Mouse (Mus musculus): ENCODE data around the gene Aoc2.

Aoc2 gene

GRCm38 (mm10) chr11:101315665-101316500 lies 9.0 kb upstream of the Aoc2 start, which contains the start of gene Psme3:
Psme3 (plus strand) TSS chr11:101316213.
- peak; percentile 99 for DNase-seq

GRCm38 (mm10) chr11:101316501-101316917 lies 8.4 kb upstream of the Aoc2 start:
- DNase-seq: no peak

- peak; percentile 93 for DNase-seq
Observed at GRCm38 (mm10) chr11:101323609-101324008, 1.3 kb upstream of the Aoc2 start.

DNA sequence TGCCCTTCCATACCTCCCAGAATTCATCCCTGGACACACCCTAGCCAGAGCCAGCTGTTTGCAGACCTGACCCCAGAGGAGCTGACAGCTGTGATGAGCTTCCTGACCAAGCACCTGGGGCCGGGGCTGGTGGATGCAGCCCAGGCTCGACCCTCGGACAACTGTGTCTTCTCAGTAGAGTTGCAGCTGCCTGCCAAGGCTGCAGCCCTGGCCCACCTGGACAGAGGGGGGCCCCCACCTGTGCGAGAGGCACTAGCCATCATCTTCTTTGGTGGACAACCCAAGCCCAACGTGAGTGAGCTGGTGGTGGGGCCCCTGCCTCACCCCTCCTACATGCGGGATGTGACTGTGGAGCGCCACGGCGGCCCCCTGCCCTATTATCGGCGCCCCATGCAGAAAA lies 338 bp downstream of the Aoc2 start:
- peak; percentile 92 for DNase-seq

DNA sequence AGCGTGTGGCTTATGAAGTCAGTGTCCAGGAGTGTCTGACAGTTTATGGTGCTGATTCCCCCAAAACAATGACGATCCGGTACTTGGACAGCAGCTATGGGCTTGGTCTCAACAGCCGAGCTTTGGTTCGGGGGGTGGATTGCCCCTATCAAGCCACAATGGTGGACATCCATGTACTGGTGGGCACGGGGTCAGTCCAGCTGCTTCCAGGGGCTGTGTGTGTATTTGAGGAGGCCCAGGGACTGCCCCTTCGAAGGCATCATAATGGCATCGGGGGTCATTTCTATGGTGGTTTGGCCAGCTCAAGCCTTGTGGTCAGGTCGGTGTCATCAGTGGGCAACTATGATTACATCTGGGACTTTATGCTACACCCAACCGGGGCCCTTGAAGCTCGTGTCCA lies 1.3 kb downstream of the Aoc2 start:
- DNase-seq: peak; percentile 90

DNA sequence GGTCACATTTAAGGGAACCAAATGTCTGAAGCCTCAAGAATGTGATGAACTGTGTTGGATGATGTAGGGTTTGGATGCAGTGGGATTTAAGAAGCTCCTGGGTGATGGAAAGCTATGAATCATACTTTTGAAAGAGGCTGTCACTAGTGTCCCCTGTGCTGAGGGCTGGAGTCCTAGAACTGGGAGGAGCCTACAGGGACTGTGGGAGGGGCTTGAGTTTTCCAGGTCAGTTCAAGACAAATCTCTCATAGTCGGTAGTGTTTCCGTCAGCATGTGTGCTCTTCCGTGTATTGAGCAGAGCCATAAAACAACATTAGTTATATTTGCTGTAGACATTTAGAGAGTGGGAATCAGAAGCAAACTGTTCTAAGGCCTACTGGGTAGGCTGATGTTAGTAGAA lies 2.4 kb downstream of the Aoc2 start:
- DNase-seq: peak; percentile 73

GRCm38 (mm10) chr11:101328941-101329635 lies 4.2 kb downstream of the Aoc2 start:
- peak; percentile 95 for DNase-seq

DNA sequence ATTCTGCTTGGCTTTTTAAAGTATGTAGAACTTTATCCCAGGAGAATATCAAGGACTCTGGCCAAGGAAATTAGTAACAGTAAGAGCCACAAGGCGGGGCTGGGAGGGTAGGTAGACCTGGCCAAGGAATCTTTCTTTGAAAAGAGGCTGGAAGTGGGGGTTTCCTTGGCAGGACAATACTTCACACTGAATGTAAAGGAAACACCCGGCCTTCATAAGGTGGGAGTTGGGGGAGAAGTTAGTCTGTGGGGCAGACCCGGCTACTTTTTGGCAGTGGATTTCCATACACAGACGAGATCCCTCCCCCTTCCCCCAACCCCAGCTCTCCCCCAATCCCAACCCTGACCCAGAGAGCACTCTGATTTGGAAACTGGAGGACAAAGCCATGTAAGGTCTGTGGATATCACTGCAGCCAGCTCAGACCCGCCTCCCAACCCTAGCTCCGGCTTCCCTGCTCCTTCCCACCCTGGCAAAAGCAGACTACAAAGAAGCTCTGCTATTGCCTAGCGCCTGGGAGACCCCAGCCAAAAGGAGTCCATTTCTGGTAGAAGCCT lies 5.6 kb downstream of the Aoc2 start, which contains the start of gene Aoc3:
Aoc3 (plus strand) TSS at position 235 of the 554 bp plus-strand sequence.
- DNase-seq: peak; percentile 97

- peak; percentile 93 for DNase-seq
Observed at GRCm38 (mm10) chr11:101330961-101331360, 6.1 kb downstream of the Aoc2 start.

DNA sequence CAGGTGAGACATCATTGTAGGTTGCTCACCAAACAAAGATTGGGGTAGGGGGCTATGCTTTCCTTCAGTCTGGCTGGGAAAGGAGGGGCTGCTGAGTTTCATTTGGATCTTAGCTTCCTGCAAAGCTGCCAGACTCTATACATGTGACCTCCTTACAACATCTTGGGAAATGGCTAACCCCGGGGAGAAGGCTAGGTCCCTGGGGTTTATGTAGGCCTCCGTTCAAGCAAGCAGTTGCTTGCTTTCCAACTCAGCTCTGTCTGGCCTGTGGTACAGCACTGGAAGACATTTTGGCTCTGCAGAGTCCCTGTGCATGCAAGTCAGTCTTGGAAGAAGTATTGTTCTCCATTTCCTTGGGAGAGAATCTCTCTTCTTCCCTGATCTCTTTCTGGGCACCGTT lies 7.7 kb downstream of the Aoc2 start:
- DNase-seq: peak; percentile 94

GRCm38 (mm10) chr11:101334023-101334422 lies 9.2 kb downstream of the Aoc2 start:
- peak; percentile 85 for DNase-seq

DNA sequence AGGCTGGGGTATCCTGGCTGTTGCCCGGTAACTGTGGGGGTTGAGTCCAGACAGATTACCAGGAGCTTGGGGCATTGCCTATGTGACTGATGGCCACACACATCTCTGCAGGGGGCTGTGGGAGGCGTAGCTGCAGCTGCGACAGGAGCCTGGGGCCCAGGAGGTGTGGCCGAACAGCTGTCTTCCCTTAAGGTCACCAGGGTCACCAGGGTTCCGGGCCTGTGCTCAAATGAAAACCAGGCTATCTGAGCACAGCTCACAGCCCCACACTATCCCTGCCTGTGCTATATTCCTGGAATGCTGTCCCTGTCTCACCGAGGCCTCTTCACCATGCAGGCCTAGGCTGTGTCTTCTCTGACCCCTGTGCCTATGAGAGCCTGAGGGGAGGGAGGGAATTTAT lies 9.7 kb downstream of the Aoc2 start:
- DNase-seq: peak; percentile 86

GRCm38 (mm10) chr11:101335685-101336084 lies 10.8 kb downstream of the Aoc2 start:
- DNase-seq: peak; percentile 83

- peak; percentile 89 for DNase-seq
Observed at GRCm38 (mm10) chr11:101338123-101338760, 13.4 kb downstream of the Aoc2 start.

- DNase-seq: peak; percentile 61
Observed at GRCm38 (mm10) chr11:101347083-101347775, 22.4 kb downstream of the Aoc2 start.

DNA sequence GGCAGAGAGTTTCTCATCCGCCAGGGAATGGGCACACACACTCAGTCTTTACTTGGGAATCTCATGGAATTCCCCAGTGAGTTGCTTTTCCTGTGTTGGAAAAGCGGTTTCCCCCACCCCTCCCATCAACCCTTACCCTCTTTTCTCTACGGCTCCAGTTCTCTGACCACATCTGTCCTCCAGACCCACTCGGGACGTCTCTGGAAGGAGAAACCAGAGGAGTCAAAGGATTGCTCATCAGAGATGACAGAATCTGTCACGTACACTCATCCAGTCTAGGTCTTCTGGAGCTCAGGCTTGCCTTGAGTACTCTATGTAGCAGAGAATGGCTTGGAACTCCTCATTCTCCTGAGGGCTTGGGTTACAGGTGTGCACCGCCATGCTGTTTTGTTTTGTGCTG lies 23.9 kb downstream of the Aoc2 start:
- DNase-seq: peak; percentile 71

GRCm38 (mm10) chr11:101349216-101349615 lies 24.4 kb downstream of the Aoc2 start:
- DNase-seq: peak; percentile 70

DNA sequence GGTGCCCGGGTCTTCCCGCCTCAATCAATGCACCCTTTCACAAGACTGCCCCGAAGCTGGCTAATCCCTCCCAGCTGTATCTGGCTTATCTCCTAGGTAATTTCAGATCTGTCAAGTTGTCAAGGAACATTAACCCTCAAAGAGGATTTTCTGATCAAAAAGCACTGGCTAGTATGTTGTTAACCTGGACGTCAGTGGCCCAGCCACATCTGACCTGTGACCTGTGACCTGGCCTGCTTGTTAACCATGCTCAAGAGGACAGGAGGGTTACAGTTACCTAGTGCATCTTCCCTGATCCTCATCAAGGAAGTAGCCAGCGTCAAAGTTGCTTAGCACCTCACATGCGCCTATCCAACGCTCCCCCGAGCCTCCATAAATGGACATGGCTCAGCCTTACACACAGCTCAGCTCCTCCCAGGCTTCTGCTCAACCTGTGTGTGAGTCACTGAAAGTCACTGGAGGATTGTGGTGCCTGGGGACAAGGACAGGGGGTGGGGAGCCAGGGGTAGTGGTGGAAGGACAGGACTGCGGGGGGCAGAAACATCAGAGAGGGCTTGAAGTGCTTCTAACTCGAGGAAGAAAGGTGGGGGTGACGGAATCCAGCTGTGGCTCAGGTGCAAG lies 26.3 kb downstream of the Aoc2 start:
- DNase-seq: peak; percentile 87

DNA sequence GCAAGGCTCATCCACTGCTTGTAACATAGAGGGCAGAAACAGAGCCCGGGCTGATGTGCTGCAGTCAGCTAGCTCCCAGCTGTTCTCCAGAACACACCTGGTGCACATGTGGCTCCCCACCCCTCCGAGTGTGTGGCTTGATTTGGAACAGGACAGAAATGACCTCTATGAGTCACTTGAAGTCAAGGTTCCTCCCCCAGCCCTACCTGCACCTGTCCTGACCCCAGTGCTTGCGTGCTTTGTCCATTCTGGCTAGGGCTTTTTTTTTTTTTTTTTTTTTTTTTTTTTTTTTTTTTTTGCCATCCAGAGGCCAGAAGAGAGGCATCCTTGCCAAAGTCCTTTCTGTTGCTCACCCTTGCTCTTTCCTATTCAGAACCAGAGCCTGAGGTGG lies 26.9 kb downstream of the Aoc2 start:
- DNase-seq: peak; percentile 67

DNA sequence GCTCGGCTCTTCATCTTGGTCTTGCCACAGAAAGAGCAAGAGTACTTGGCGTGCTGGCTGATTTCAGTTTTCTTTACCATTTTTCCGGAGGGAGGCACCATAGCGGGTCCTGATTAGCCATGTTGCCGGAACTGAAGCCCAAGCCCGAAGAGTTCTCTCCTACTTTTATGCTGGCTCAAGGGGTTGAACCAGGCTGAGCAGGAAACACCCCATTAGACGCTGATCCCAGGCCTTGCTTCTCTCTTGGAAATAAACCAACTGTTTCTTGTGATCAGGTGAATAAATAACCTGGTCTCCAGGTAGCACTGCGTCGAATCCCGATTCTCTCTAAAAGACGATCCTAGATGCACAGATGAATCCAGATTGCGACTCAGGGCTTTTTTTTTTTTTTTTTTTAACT lies 28.6 kb downstream of the Aoc2 start:
- peak; percentile 74 for DNase-seq

GRCm38 (mm10) chr11:101354438-101355010 lies 29.7 kb downstream of the Aoc2 start:
- DNase-seq: peak; percentile 50

- DNase-seq: peak; percentile 15
Observed at GRCm38 (mm10) chr11:101355916-101356315, 31.1 kb downstream of the Aoc2 start.
